Mouse (Mus musculus): ENCODE data around the gene Zfp541. TPM values are rescaled to one million over a fixed set of nuclear protein-coding genes. Genes with fewer than 3 reads are reported as not detected.

Zfp541 gene
- polyA plus RNA-seq, 1 experiment from 2014 or later, result not detected

DNA sequence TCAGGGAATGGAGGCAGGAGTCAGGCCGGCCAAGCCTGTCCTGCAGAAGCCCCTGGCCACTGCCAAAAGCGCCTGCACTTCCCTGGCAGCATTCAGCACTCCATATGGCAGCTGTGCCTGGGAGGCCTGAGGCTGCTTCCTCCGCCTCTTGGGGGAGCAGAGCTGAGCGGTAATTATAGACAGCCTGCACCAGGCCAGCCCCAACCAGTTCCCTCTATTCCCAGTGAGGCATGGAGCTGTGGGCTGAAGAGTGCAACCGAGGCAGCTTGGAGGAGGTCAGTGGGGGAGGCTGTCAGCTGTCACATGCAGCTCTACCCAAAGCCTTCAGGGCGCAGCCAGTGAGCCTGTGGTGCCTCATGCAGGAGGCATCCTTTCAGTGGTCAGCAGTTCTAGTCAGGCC is 42.1 kb downstream of the Zfp541 start:
- H3K27ac ChIP-seq (ENCODE audit: low read depth, low read length), result no peak overlapping the region
- DNase-seq (ENCODE audit: low spot score), result no peak

DNA sequence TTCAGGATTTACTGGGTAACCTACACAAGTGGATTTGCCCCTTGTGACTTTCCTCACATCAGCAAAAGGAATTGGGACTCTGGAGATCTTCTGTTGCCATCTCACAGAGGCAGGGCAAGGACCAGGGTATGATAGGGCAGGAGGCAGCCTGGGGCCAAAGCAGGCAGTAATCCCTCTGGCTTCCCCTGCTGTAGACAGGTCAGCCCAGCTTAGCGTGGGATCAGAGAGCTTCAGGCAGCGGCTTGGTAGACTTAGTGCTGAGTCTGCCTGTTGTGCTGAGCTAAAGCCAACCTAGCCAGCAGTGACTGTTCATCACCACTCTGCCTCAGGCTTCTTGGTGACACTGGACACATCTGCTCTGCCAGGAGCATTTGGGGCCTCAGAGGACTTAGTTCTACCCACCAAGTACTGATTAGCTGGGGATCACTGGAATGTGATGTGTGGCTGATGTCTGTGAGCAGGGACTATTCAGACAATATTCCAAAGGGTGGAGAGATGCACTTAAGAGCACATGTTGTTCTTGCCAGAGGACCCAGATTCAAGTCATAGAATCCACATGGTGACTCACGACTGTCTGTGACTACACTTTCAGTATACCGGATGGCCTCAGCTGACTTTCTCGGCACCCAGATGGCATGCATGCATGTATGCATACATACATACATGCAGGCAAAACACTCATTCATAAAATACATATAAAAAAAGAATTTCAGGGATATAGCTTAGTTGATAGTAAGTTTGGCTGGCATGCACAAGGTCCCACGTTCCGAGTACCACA is 43.2 kb downstream of the Zfp541 start:
- Histone ChIP-seq H3K27me3 (ENCODE audit: control insufficient read depth, insufficient read depth, low read length) (no peaks in the 10 kb centered on the region), H3K4me3 (ENCODE audit: low read depth, low read length) (no peak overlapping the region), H3K9me3 (ENCODE audit: control insufficient read depth, low read length) (no peaks in the 10 kb centered on the region), H3K4me1 (replicated peaks; ENCODE audit: control insufficient read depth, insufficient read depth, low read length) (peaks cover 4% of the 10 kb centered on the region), H3K27ac (ENCODE audit: low read depth, low read length) (no peak overlapping the region), H3K36me3 (ENCODE audit: control insufficient read depth, insufficient read depth, low read length) (peaks cover 6% of the 10 kb centered on the region; the same call in 1 of the 2 replicates), H3K9ac (ENCODE audit: low read length) (no peak overlapping the region), H3K4me2 (ENCODE audit: low read depth, low read length, severe bottlenecking) (no peak overlapping the region)
- no peak for ATAC-seq (replicated peaks; ENCODE audit: low FRiP score)
- WGBS, result 89% methylated on average over 7 of the region's 7 CpGs
- no peak for DNase-seq (ENCODE audit: low spot score)

More for the DNA sequence above, 42.1 kb downstream of the Zfp541 start:
- ATAC-seq (replicated peaks; ENCODE audit: low FRiP score), result no peak
- no peak overlapping the region for H3K4me2 ChIP-seq (ENCODE audit: low read depth, low read length, severe bottlenecking)
- H3K9me3 ChIP-seq (ENCODE audit: control insufficient read depth, low read length), result no peaks in the 10 kb centered on the region
- H3K4me1 ChIP-seq (replicated peaks; ENCODE audit: control insufficient read depth, insufficient read depth, low read length), result peaks cover 9% of the 10 kb centered on the region
- no peak overlapping the region for H3K4me3 ChIP-seq (ENCODE audit: low read depth, low read length)
- WGBS, result 81% methylated on average over 6 of the region's 6 CpGs
- peaks cover under 1% of the 10 kb centered on the region; the same call in 1 of the 2 replicates for H3K36me3 ChIP-seq (ENCODE audit: control insufficient read depth, insufficient read depth, low read length)
- H3K9ac ChIP-seq (ENCODE audit: low read length), result no peak overlapping the region
- H3K27me3 ChIP-seq (ENCODE audit: control insufficient read depth, insufficient read depth, low read length), result no peaks in the 10 kb centered on the region

DNA sequence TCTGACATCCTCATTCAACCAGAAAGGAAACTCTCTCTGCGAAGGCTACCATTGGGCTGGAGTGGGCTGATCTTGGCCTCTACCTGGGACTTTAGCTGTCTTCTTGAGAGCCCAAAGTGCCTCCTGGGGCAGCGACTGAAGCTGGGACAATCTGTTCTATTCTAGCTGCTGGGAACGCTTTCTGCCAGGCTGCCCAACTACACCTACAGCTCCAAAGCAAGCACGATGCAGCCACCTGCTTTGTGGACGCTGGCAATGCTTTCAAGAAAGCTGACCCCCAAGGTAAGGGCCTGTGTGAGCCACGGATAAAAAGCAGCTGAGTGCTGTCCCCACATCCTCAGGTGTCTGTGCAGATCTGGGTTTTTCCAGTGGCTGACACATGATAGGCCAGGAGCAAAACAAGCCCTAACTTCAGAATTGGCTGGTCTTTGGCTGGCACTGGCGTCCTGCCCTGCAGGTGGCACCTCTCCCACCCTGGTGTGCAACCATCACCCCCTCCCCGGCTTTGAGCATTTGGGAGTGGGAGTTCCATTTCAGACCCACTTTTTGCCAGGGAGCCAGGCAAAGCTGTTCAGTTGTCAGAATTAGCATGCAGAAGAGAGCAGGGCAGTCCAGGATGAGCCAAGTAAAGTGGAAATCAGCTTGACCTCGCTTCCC is 47.4 kb downstream of the Zfp541 start:
- H3K27ac ChIP-seq (ENCODE audit: low read depth, low read length), result no peak overlapping the region
- no peaks in the 10 kb centered on the region for H3K9me3 ChIP-seq (ENCODE audit: control insufficient read depth, low read length)
- no peak overlapping the region for H3K9ac ChIP-seq (ENCODE audit: low read length)
- no peaks in the 10 kb centered on the region for H3K4me1 ChIP-seq (replicated peaks; ENCODE audit: control insufficient read depth, insufficient read depth, low read length)
- DNase-seq (ENCODE audit: low spot score) (no peak), ATAC-seq (replicated peaks; ENCODE audit: low FRiP score) (no peak)
- no peak overlapping the region for H3K4me2 ChIP-seq (ENCODE audit: low read depth, low read length, severe bottlenecking)
- 90% methylated on average over 9 of the region's 9 CpGs for WGBS
- H3K4me3 ChIP-seq (ENCODE audit: low read depth, low read length), result no peak overlapping the region
- H3K36me3 ChIP-seq (ENCODE audit: control insufficient read depth, insufficient read depth, low read length), result peaks cover 10% of the 10 kb centered on the region; the same call in 1 of the 2 replicates
- H3K27me3 ChIP-seq (ENCODE audit: control insufficient read depth, insufficient read depth, low read length), result no peaks in the 10 kb centered on the region

DNA sequence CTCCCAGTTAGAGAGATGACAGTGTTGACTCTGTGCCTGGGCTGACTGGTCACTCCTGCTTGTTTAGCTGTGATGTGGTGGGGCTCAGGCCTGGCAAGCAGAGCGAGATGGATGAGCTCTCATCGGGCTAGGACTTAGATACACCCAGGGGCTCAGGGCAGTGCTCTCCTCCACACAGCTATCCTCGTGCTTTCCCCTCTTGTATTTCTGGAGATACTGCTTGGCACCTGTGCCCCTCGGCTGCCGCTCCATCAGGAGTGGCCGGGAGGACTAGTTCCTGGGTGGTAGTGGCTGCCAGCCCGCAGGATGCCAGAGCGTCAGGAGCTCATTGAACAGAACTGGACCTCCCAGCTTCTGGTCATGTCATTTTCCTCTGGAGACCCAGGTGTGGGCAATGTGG is 48.5 kb downstream of the Zfp541 start:
- Histone ChIP-seq H3K4me2 (ENCODE audit: low read depth, low read length, severe bottlenecking) (no peak overlapping the region), H3K9ac (ENCODE audit: low read length) (no peak overlapping the region), H3K27ac (ENCODE audit: low read depth, low read length) (no peak overlapping the region), H3K4me3 (ENCODE audit: low read depth, low read length) (no peak overlapping the region), H3K9me3 (ENCODE audit: control insufficient read depth, low read length) (no peaks in the 10 kb centered on the region), H3K4me1 (replicated peaks; ENCODE audit: control insufficient read depth, insufficient read depth, low read length) (no peaks in the 10 kb centered on the region), H3K27me3 (ENCODE audit: control insufficient read depth, insufficient read depth, low read length) (no peaks in the 10 kb centered on the region), H3K36me3 (ENCODE audit: control insufficient read depth, insufficient read depth, low read length) (peaks cover 10% of the 10 kb centered on the region; the same call in 1 of the 2 replicates)
- ATAC-seq (replicated peaks; ENCODE audit: low FRiP score) (no peak), DNase-seq (ENCODE audit: low spot score) (no peak)
- 92% methylated on average over 8 of the region's 8 CpGs for WGBS

DNA sequence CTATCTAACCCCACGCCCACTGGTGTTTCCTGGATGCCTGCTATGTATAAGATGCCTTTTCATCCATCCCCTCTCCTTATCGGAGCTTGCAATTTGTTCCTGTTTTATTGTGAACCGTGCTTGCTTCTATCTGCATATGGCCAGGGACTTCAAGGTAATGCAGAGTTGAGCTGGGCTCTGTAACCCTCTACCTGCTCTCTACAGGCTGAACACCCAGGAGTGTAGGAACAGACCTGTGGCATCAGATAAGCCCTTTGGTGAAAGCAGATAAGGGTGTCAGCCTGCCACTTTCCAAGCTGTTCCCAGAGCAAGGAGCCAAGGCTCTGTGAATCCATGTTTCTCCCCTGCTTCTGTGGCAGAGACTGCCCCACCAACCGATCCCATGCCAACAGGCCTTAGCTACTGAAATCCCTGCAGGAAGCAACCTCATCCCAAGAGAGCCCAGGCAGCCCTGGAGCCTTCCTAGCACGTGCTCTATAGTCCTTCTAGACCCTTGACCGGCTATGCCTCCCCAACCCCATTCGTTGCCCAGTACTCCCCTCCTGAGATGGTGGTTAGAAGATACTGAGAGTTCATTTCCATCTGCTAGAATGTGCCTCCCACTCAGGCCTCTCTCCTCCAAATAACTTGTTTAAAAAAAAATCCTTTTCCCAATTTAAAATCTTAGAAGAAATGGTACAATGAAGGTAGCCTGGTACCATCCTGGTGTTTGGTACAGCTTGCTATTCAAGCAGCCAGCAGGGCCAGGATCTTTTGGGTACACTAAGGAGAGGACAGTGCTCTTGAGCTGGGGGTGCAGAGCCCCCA is 49.9 kb downstream of the Zfp541 start:
- Histone ChIP-seq H3K27me3 (ENCODE audit: control insufficient read depth, insufficient read depth, low read length) (no peaks in the 10 kb centered on the region), H3K4me1 (replicated peaks; ENCODE audit: control insufficient read depth, insufficient read depth, low read length) (no peaks in the 10 kb centered on the region), H3K36me3 (ENCODE audit: control insufficient read depth, insufficient read depth, low read length) (peaks cover 10% of the 10 kb centered on the region; the same call in 1 of the 2 replicates), H3K4me3 (ENCODE audit: low read depth, low read length) (no peak overlapping the region), H3K4me2 (ENCODE audit: low read depth, low read length, severe bottlenecking) (no peak overlapping the region), H3K9ac (ENCODE audit: low read length) (no peak overlapping the region), H3K9me3 (ENCODE audit: control insufficient read depth, low read length) (no peaks in the 10 kb centered on the region), H3K27ac (ENCODE audit: low read depth, low read length) (no peak overlapping the region)
- WGBS, result 92% methylated on average over 7 of the region's 7 CpGs
- DNase-seq (ENCODE audit: low spot score) (no peak), ATAC-seq (replicated peaks; ENCODE audit: low FRiP score) (no peak)

DNA sequence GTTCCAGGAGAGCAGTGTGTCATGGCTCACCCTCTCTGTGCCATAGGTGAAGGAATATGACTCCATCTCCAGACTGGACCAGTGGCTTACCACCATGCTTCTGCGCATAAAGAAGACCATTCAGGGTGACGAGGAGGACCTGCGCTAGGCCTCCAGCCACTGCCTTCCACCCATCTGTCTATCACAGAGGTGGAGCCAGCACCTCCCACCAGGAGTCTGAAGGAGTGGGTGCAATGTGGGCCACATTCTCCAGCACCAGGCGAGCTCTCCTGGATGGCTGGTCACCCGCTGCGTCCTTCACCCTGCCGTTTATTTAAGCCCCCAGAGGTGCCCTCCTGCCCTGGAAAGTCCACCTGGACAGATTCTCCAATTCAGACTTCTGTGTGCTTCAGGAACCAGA is 54.8 kb downstream of the Zfp541 start:
- no peak for ATAC-seq (replicated peaks; ENCODE audit: low FRiP score)
- H3K36me3 ChIP-seq (ENCODE audit: control insufficient read depth, insufficient read depth, low read length), result peaks cover 4% of the 10 kb centered on the region; the same call in 1 of the 2 replicates

DNA sequence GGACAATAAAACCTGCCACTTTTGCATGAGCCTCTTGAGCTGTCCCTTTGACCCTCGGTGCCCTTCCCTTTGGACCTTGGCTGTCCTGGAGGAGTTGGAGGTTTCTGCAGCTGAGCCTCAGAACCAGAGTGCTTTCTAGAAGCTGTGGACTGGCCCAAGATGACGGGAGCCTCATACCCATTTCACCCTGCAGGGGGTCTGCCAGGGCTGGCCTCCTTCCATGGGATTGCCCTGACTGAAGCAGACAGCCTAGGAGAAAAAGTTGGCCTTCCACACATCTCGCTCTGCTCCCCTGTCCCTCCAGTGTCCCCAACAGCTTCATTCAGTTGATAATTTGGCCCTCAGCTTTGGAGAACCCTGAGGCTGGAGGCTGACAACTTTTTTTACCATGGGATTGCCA is 55.5 kb downstream of the Zfp541 start:
- Histone ChIP-seq H3K36me3 (ENCODE audit: control insufficient read depth, insufficient read depth, low read length) (peaks cover 4% of the 10 kb centered on the region; the same call in 1 of the 2 replicates), H3K9me3 (ENCODE audit: control insufficient read depth, low read length) (no peaks in the 10 kb centered on the region), H3K4me2 (ENCODE audit: low read depth, low read length, severe bottlenecking) (no peak overlapping the region), H3K27ac (ENCODE audit: low read depth, low read length) (no peak overlapping the region), H3K4me1 (replicated peaks; ENCODE audit: control insufficient read depth, insufficient read depth, low read length) (0 out of 2 replicates have a peak, but pooled peaks cover 4% of the 10 kb centered on the region), H3K27me3 (ENCODE audit: control insufficient read depth, insufficient read depth, low read length) (no peaks in the 10 kb centered on the region), H3K4me3 (ENCODE audit: low read depth, low read length) (no peak overlapping the region), H3K9ac (ENCODE audit: low read length) (no peak overlapping the region)
- no peak for ATAC-seq (replicated peaks; ENCODE audit: low FRiP score)
- DNase-seq (ENCODE audit: low spot score), result no peak
- 91% methylated on average over 3 of the region's 3 CpGs for WGBS

More for the DNA sequence above, 54.8 kb downstream of the Zfp541 start:
- 0 out of 2 replicates have a peak, but pooled peaks cover 4% of the 10 kb centered on the region for H3K4me1 ChIP-seq (replicated peaks; ENCODE audit: control insufficient read depth, insufficient read depth, low read length)
- no peaks in the 10 kb centered on the region for H3K27me3 ChIP-seq (ENCODE audit: control insufficient read depth, insufficient read depth, low read length)
- no peak overlapping the region for H3K4me3 ChIP-seq (ENCODE audit: low read depth, low read length)
- H3K4me2 ChIP-seq (ENCODE audit: low read depth, low read length, severe bottlenecking), result no peak overlapping the region
- no peak for DNase-seq (ENCODE audit: low spot score)
- H3K9me3 ChIP-seq (ENCODE audit: control insufficient read depth, low read length), result no peaks in the 10 kb centered on the region
- no peak overlapping the region for H3K9ac ChIP-seq (ENCODE audit: low read length)
- 93% methylated on average over 7 of the region's 7 CpGs for WGBS
- no peak overlapping the region for H3K27ac ChIP-seq (ENCODE audit: low read depth, low read length)

DNA sequence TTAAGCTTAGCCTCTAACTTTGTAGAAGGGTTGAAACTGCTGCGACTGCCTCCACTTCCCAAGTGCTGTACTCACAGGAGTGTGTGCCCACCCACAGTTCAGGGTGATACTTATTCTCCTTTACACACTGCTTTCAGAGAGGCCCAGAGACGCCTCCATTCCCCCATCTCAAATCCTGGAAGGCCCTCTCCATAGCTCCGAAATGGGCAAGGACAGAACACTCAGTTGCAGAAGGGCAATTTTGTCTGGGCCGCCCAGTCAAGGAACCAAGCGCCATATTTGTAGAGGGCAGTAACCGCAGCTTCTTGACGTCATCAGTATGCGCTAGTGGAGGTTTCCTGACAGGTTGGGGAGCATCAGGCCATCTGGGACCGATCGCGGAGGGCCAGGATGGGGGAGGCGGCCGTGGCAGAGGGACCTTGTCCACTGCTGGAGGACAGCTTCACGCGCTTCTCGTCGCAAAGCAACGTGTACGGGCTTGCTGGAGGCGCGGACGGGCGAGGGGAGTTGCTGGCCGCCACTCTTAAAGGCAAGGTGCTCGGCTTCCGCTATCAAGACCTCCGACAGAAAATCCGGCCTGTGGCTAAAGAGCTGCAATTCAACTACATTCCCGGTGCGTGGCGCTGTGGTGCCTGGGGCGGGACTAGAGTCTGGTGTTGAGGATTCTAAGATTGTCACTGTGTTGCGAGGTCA is 58.1 kb downstream of the Zfp541 start, which contains the start of gene Kptn:
TSS of gene Kptn (plus strand) at position 327 of the 693 bp plus-strand sequence.
- Histone ChIP-seq H3K4me1 (replicated peaks; ENCODE audit: control insufficient read depth, insufficient read depth, low read length) (0 out of 2 replicates have a peak, but pooled peaks cover 4% of the 10 kb centered on the region), H3K4me2 (ENCODE audit: low read depth, low read length, severe bottlenecking) (peak within 1 kb of the TSS; percentile 55), H3K9me3 (ENCODE audit: control insufficient read depth, low read length) (no peaks in the 10 kb centered on the region), H3K27me3 (ENCODE audit: control insufficient read depth, insufficient read depth, low read length) (no peaks in the 10 kb centered on the region), H3K27ac (ENCODE audit: low read depth, low read length) (peak within 1 kb of the TSS; percentile 70), H3K4me3 (ENCODE audit: low read depth, low read length) (peak within 1 kb of the TSS; percentile 72), H3K9ac (ENCODE audit: low read length) (peak within 1 kb of the TSS; percentile 85), H3K36me3 (ENCODE audit: control insufficient read depth, insufficient read depth, low read length) (no peaks in the 10 kb centered on the region; the same call in 1 of the 2 replicates)
- 1% methylated on average over 33 of the region's 33 CpGs for WGBS
- peak; percentile 88 for ATAC-seq (replicated peaks; ENCODE audit: low FRiP score)
- DNase-seq (ENCODE audit: low spot score), result peak; percentile 95

Measured in forebrain, embryonic 11.5 days (tissue).